Mouse (Mus musculus) spleen, postnatal 4 days (tissue): ENCODE data around the gene Ttc27.

Experiments used
- DNase-seq, 2 experiments: peaks; one replicate each; pipeline ENCODE4 v3.0.0; 2022; ENCODE audit warnings: low spot score in 2 of 2

Gene Ttc27

GRCm38 (mm10) chr17:74830851-74831250, 113.3 kb downstream of the Ttc27 start:
- no peak for DNase-seq

- DNase-seq: no peak
These were observed 124.2 kb downstream of the Ttc27 start for GRCm38 (mm10) chr17:74841721-74842120.

- no peak for DNase-seq
These were observed 125.1 kb downstream of the Ttc27 start for GRCm38 (mm10) chr17:74842603-74843002.

- DNase-seq: no peak
These were observed 126.0 kb downstream of the Ttc27 start for GRCm38 (mm10) chr17:74843486-74843885.

- DNase-seq: peak in 1 of 2 experiments; percentile 41
These were observed 128.7 kb downstream of the Ttc27 start for GRCm38 (mm10) chr17:74846031-74846891.

GRCm38 (mm10) chr17:74850216-74850615, 132.7 kb downstream of the Ttc27 start:
- DNase-seq: no peak

GRCm38 (mm10) chr17:74859298-74859697, 141.8 kb downstream of the Ttc27 start:
- DNase-seq: no peak

GRCm38 (mm10) chr17:74860180-74860993, 142.9 kb downstream of the Ttc27 start:
- DNase-seq: no peak

- no peak for DNase-seq
These were observed 146.3 kb downstream of the Ttc27 start for GRCm38 (mm10) chr17:74863845-74864244.

GRCm38 (mm10) chr17:74864790-74865548, 147.4 kb downstream of the Ttc27 start:
- DNase-seq: no peak

- DNase-seq: no peak
These were observed 148.4 kb downstream of the Ttc27 start for GRCm38 (mm10) chr17:74865694-74866564.

- peak in 1 of 2 experiments; percentile 47 for DNase-seq
These were observed 149.3 kb downstream of the Ttc27 start for GRCm38 (mm10) chr17:74866565-74867507.

GRCm38 (mm10) chr17:74868185-74868907, 150.8 kb downstream of the Ttc27 start:
- no peak for DNase-seq

- DNase-seq: no peak
These were observed 152.0 kb downstream of the Ttc27 start for GRCm38 (mm10) chr17:74869556-74869955.

GRCm38 (mm10) chr17:74870177-74871160, 152.9 kb downstream of the Ttc27 start:
- DNase-seq: no peak

GRCm38 (mm10) chr17:74872567-74872966, 155.0 kb downstream of the Ttc27 start:
- DNase-seq: no peak

- DNase-seq: no peak
These were observed 156.2 kb downstream of the Ttc27 start for GRCm38 (mm10) chr17:74873756-74874155.

- no peak for DNase-seq
These were observed 158.2 kb downstream of the Ttc27 start for GRCm38 (mm10) chr17:74875740-74876139.
